12 mouse cellular contexts compared by ENCODE assay signal in the genomic region with DNA sequence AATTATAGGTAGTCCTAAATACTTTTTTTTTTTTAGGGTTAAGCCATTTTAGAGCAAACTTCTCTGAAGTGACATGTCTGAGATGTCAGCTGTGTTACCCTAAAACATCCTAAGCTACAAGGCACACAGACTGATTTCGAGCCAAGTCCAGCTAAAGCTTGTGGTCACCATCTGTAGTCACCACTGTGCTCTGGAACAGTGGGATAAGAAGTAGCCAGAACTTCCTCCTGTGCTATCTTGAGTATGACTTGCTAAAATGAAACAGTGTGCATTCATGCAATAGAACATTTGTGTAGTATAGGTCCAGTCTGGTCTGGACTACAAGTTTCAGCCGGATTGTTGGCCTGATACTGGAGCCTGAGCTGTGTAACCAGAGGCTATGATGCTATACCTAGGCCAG. TPM values are rescaled to one million over a fixed set of nuclear protein-coding genes. Genes with fewer than 3 reads are reported as not detected.
"Had no signal": no experiment of that assay in that cellular context is flagged by ENCODE, and none has a peak within 500 bp of the region (broad histone marks: within the 10 kb centered on the region; RNA-seq: fewer than 3 reads in every experiment).

No protein-coding gene starts in this region.

- DNase-seq: kidney, adult 11 months; kidney, postnatal 14 days; lung, adult 2 months; lung, postnatal 36 days; right cerebral cortex, postnatal 14 days; thymus, postnatal 4 days had no signal

- H3K4me1 ChIP-seq: limb, embryonic 12.5 days; midbrain, embryonic 13.5 days; stomach, embryonic 15.5 days had no signal

- H3K27ac ChIP-seq: left cerebral cortex, adult 2 months; limb, embryonic 12.5 days; midbrain, embryonic 13.5 days; stomach, embryonic 15.5 days had no signal

- H3K27me3 ChIP-seq: limb, embryonic 12.5 days; midbrain, embryonic 13.5 days; stomach, embryonic 15.5 days had no signal

- ATAC-seq: lung, postnatal 0 days; midbrain, embryonic 13.5 days had no signal

- H3K9ac ChIP-seq: limb, embryonic 12.5 days; midbrain, embryonic 13.5 days; stomach, embryonic 15.5 days had no signal

- H3K4me3 ChIP-seq: left cerebral cortex, adult 2 months; limb, embryonic 12.5 days; midbrain, embryonic 13.5 days; stomach, embryonic 15.5 days had no signal

- H3K9me3 ChIP-seq: limb, embryonic 12.5 days; midbrain, embryonic 13.5 days; stomach, embryonic 15.5 days had no signal

- H3K4me2 ChIP-seq: limb, embryonic 12.5 days; midbrain, embryonic 13.5 days; stomach, embryonic 15.5 days had no signal

- H3K36me3 ChIP-seq: limb, embryonic 12.5 days; midbrain, embryonic 13.5 days; stomach, embryonic 15.5 days had no signal

RNA-seq across cellular contexts. Expression of gene Cdcp1, which starts 59.5 kb away (rescaled TPM):
- total RNA-seq: layer of hippocampus, postnatal 25 days had no signal
